Mouse (Mus musculus): ENCODE results near the gene Wdr25.

DNA sequence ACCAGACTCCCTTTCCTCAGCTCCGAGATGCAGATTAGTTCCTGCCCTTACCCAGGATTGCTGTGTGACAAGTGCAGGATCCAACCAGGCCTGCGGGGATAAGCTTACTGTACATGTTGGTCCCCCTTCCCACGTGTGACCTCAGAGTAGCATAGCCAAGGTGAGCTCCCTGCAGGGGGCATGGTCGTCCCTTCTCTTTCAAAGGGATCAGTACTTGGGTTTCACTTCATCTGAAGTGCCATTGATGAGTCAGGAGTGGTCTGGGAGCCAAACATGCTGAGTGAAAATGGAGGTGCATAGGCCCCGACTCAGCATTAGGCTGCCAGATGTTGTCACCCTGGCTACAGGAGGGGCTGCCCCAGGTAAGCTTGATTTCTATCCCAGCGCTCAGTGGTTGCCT, 91.6 kb downstream of the Wdr25 start:
- no peak for TF ChIP-seq GATA1 (IDR thresholded peaks at IDR 0.05; ENCODE audit: borderline replicate concordance, low read length)
- no peak for TF ChIP-seq FLI1 (IDR thresholded peaks at IDR 0.05; ENCODE audit: low read length)
